Mouse (Mus musculus) kidney, embryonic 14.5 days (tissue): ENCODE measurements around the gene Zfp454. TPM values are rescaled to one million over a fixed set of nuclear protein-coding genes. Genes with fewer than 3 reads are reported as not detected.

ENCODE experiments used
- polyA plus RNA-seq: library from polyadenylated mRNA; unstranded; fragments of >200 nt; fragmentation: Nextera tagmentation; extraction: Ambion mirVana; gene quantifications from 2 replicates; pipeline ENCODE4 v1.2.1, GENCODE M21; 2014

Zfp454 gene
- polyA plus RNA-seq, 1 experiment from 2014 or later = 8.3 TPM

Other genes with a start within 250 kb of the Zfp454 start
- gene Zfp354c, start 59.9 kb downstream of the Zfp454 start, polyA plus RNA-seq = 18.8 and 35.7 TPM in 2 replicates
- gene Zfp879, start 46.1 kb downstream of the Zfp454 start, polyA plus RNA-seq = 0.31 and 0.76 TPM in 2 replicates
- not detected in 2 replicates for gene Grm6, start 37.0 kb downstream of the Zfp454 start, polyA plus RNA-seq
- 11.1 and 17.4 TPM in 2 replicates for gene Zfp2, start 28.5 kb upstream of the Zfp454 start, polyA plus RNA-seq
- gene Zfp354b, start 44.0 kb upstream of the Zfp454 start, polyA plus RNA-seq = 1.2 and 1.7 TPM in 2 replicates
- gene 4933414I15Rik, start 56.1 kb upstream of the Zfp454 start, polyA plus RNA-seq = not detected in 2 replicates
- not detected in 2 replicates for gene Prop1, start 66.1 kb upstream of the Zfp454 start, polyA plus RNA-seq
- gene Olfr1378, start 78.9 kb upstream of the Zfp454 start, polyA plus RNA-seq = not detected in 2 replicates
- gene Olfr1377, start 94.3 kb upstream of the Zfp454 start, polyA plus RNA-seq = not detected in 2 replicates
- not detected in 2 replicates for gene Olfr51, start 115.9 kb upstream of the Zfp454 start, polyA plus RNA-seq
- gene Olfr54, start 126.6 kb upstream of the Zfp454 start, polyA plus RNA-seq = not detected in 2 replicates
- gene Olfr1375, start 160.5 kb upstream of the Zfp454 start, polyA plus RNA-seq = not detected in 2 replicates
- 7.5 and 11.7 TPM in 2 replicates for gene Zfp354a, start 171.6 kb upstream of the Zfp454 start, polyA plus RNA-seq